Mouse (Mus musculus) embryonic stem cell, embryonic (primary cell): Measurements from ENCODE around the gene Ift52.

Experiments
- CTCF ChIA-PET, 4 experiments: fragments of 300-600 bp in 2 of 4; fragments of 350-600 bp in 2 of 4; sonication (Branson Sonifier 250); formaldehyde crosslinking; loops; one replicate each; lab custom pipeline; 2022; ENCODE audit warnings: inconsistent platforms in 2 of 4; lab: Charles Lee
- POLR2A ChIA-PET, 4 experiments: fragments of 300-600 bp in 2 of 4; fragments of 350-600 bp in 2 of 4; sonication (Branson Sonifier 250); formaldehyde crosslinking; loops; one replicate each; lab custom pipeline; 2022; ENCODE audit warnings: antibody characterized with exemption in 4 of 4, inconsistent platforms in 1 of 4; lab: Charles Lee

The Ift52 gene

GRCm38 (mm10) chr2:162993881-162994616 lies 23.1 kb upstream of the Ift52 start:
- POLR2A ChIA-PET, result interaction anchor here in 1 of 4 experiments (0.7 to 1.2 kb wide), 3 partner anchors 38 to 400 kb away, joined by 3 to 4 read pairs (median 3); no protein-coding TSS in a partner anchor
- CTCF ChIA-PET, result interaction anchor here in 2 of 4 experiments (0.6 to 1.2 kb wide), 2 partner anchors 11 to 26 kb away, joined by 3 to 4 read pairs; no protein-coding TSS in a partner anchor

DNA sequence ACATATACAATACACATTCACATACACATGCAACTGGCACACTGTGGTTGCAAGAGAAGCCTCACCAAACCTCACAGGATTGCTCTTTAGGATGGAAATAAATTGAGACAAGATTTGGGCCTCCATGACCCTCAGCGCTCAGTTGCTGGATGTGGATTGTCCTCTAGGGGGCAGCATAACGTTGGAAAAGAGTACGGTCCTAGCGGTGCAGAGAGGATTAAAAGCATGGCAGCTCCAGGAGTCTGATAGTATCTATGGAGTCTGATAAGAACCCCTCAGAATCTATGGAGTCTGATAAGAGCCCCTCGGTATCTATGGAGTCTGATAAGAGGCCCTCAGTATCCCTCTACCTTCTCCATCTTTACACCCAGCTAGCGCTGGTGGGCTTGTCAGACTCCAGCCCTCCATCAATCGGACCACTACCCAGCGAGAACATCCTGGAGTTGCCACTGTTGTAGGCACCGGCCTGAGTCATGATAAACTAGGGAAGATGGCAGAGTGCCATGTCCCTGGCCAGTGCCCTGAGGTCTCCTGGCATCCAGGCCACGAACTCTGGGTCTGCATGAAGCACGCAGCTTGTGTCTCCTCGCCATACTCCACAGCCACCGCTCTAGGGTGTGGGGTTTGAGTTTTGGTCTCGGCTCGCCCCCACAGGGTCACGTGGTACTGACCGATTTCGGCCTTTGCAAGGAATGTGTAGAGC lies 18.5 kb upstream of the Ift52 start:
- ChIA-PET POLR2A (interaction anchor here (0.6 to 3.3 kb wide), 49 partner anchors 8 to 103 kb away, joined by 3 to 19 read pairs (median 4); partner anchors contain the start of genes Ift52 (in 2 of the 4), Srsf6 (in 2 of the 4), Gtsf1l (in 1 of the 4) and Mybl2 (in 1 of the 4)), CTCF (interaction anchor here (0.5 to 3.6 kb wide), 43 partner anchors 10 to 743 kb away, joined by 3 to 31 read pairs (median 3); partner anchors contain the start of gene L3mbtl1 (in 1 of the 4))

GRCm38 (mm10) chr2:162999744-163000143 lies 17.4 kb upstream of the Ift52 start:
- ChIA-PET CTCF (interaction anchor here (0.6 to 3.6 kb wide), 27 partner anchors 13 to 402 kb away, joined by 3 to 31 read pairs (median 3); no protein-coding TSS in a partner anchor), POLR2A (interaction anchor here (0.6 to 3.3 kb wide), 35 partner anchors 7 to 92 kb away, joined by 3 to 19 read pairs (median 5); partner anchors contain the start of genes Ift52 (in 2 of the 4), Srsf6 (in 2 of the 4) and Gtsf1l (in 1 of the 4))

- CTCF ChIA-PET, result no interaction called here
- POLR2A ChIA-PET, result interaction anchor here in 2 of 4 experiments (0.7 to 1.2 kb wide), 2 partner anchors 30 to 69 kb away, joined by 3 to 7 read pairs; no protein-coding TSS in a partner anchor
Measured at GRCm38 (mm10) chr2:163001071-163001470, 16.1 kb upstream of the Ift52 start.

GRCm38 (mm10) chr2:163007299-163007698 lies 9.9 kb upstream of the Ift52 start:
- CTCF ChIA-PET, result interaction anchor here in 1 of 4 experiments (0.6 kb wide), 1 partner anchor 26 kb away, joined by 3 read pairs; no protein-coding TSS in a partner anchor
- POLR2A ChIA-PET, result interaction anchor here in 1 of 4 experiments (0.8 to 1.7 kb wide), 3 partner anchors 8 to 22 kb away, joined by 4 read pairs; no protein-coding TSS in a partner anchor

GRCm38 (mm10) chr2:163031289-163031688 lies 14.1 kb downstream of the Ift52 start:
- ChIA-PET POLR2A (interaction anchor here (0.5 to 27.4 kb wide), 75 partner anchors 9 to 479 kb away, joined by 3 to 1338 read pairs (median 5); partner anchors contain the start of genes Mybl2 (in 4 of the 4), Ift52 (in 3 of the 4), Gtsf1l (in 2 of the 4) and L3mbtl1 (in 2 of the 4)), CTCF (interaction anchor here in 3 of 4 experiments (0.6 to 2.4 kb wide), 9 partner anchors 13 to 1875 kb away, joined by 3 to 18 read pairs (median 4); no protein-coding TSS in a partner anchor)

DNA sequence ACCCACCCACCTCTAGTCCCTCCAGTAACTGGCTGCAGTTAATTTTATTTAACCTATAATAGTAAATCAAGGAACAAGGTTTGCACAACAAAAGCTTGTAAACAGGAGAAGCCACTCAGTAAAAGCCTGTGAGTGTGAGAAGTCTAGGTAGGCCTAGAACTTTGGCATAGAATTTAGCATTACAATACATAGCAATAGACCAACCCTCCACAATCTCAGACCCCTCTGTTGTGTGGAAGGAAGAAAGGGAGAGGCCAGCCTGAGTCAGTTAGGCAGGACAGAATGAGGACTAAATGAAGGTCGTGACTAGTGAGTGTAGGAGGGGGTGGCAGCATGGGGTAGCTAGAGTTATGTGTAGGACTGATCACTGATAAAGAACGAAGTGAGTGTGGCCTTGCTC lies 14.6 kb downstream of the Ift52 start:
- POLR2A ChIA-PET, result interaction anchor here (0.5 to 27.4 kb wide), 70 partner anchors 8 to 479 kb away, joined by 3 to 1338 read pairs (median 5); partner anchors contain the start of genes Mybl2 (in 4 of the 4), Ift52 (in 3 of the 4), Gtsf1l (in 2 of the 4) and L3mbtl1 (in 2 of the 4)
- CTCF ChIA-PET, result interaction anchor here in 2 of 4 experiments (0.6 to 2.4 kb wide), 7 partner anchors 14 to 64 kb away, joined by 3 to 18 read pairs (median 3); no protein-coding TSS in a partner anchor

GRCm38 (mm10) chr2:163032622-163033021 lies 15.5 kb downstream of the Ift52 start:
- POLR2A ChIA-PET, result interaction anchor here (0.6 to 27.4 kb wide), 23 partner anchors 9 to 386 kb away, joined by 3 to 1338 read pairs (median 10); partner anchors contain the start of genes Ift52 (in 3 of the 4), Mybl2 (in 3 of the 4) and Srsf6 (in 1 of the 4)
- CTCF ChIA-PET, result interaction anchor here in 2 of 4 experiments (0.9 to 2.4 kb wide), 2 partner anchors 15 kb away, joined by 3 to 18 read pairs; no protein-coding TSS in a partner anchor

- ChIA-PET POLR2A (interaction anchor here in 3 of 4 experiments (0.8 to 44.5 kb wide), 12 partner anchors 8 to 604 kb away, joined by 3 to 2437 read pairs (median 10); partner anchors contain the start of genes Gtsf1l (in 2 of the 3), Mybl2 (in 2 of the 3), Ift52 (in 1 of the 3) and L3mbtl1 (in 1 of the 3)), CTCF (interaction anchor here in 3 of 4 experiments (0.6 to 2.1 kb wide), 5 partner anchors 8 to 62 kb away, joined by 3 to 9 read pairs (median 4); no protein-coding TSS in a partner anchor)
Measured at GRCm38 (mm10) chr2:163039940-163040339, 22.8 kb downstream of the Ift52 start.

DNA sequence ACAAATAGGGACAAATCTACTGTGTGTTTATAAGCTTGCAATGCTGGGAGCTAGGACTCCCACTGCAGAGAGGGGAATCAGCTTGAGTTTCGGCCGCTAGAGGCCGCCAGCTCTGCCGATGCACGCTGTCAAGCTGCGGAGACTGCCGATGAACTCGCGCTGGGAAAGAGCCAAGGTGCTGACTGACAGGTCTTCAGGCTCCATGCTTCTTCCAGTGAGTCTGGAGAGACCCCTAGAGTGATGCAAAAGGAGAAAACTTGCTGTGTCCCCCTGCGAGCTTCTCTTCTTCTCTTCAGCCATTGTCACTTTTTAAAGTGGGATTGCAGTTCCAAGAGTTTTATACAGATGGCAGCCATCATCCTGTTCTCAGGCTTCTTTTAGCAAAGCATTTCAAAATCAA lies 31.0 kb downstream of the Ift52 start:
- POLR2A ChIA-PET, result interaction anchor here (0.6 to 44.5 kb wide), 22 partner anchors 7 to 371 kb away, joined by 3 to 2437 read pairs (median 5); partner anchors contain the start of genes Gtsf1l (in 2 of the 4), Ift52 (in 1 of the 4), Mybl2 (in 1 of the 4) and Srsf6 (in 1 of the 4)
- CTCF ChIA-PET, result interaction anchor here (0.8 to 2.8 kb wide), 25 partner anchors 9 to 53 kb away, joined by 3 to 18 read pairs (median 4); partner anchors contain the start of gene Ift52 (in 1 of the 4)

GRCm38 (mm10) chr2:163049116-163049515 lies 32.0 kb downstream of the Ift52 start:
- ChIA-PET POLR2A (interaction anchor here in 3 of 4 experiments (1.5 to 44.5 kb wide), 8 partner anchors 8 to 117 kb away, joined by 5 to 2437 read pairs (median 794); partner anchors contain the start of genes Gtsf1l (in 2 of the 3), Ift52 (in 1 of the 3) and Mybl2 (in 1 of the 3)), CTCF (interaction anchor here in 2 of 4 experiments (1.3 to 2.1 kb wide), 5 partner anchors 12 to 52 kb away, joined by 3 to 18 read pairs (median 9); no protein-coding TSS in a partner anchor)

DNA sequence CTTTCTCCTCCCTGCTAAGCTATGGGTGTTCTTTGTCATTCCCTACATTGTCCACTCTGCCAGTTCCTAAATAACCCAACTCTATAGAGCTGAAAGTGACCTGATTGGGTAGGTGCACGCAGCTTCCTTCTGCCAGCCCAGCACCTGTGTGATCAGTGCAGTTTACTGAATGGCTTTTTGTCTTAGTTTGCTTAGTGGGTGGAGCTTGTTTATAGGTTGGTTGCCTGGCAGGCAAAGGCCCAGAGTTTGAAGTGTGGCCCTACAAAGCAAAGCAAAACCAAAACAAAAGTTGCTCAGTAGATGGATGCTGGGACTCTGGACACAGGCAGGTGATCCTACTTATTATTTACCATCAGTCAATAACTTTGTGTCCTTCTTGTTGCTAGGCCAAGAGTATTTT lies 34.5 kb downstream of the Ift52 start:
- ChIA-PET CTCF (interaction anchor here (0.5 to 2.2 kb wide), 20 partner anchors 9 to 424 kb away, joined by 3 to 7 read pairs (median 4); no protein-coding TSS in a partner anchor), POLR2A (interaction anchor here (0.6 to 44.5 kb wide), 76 partner anchors 6 to 1943 kb away, joined by 3 to 2437 read pairs (median 5); partner anchors contain the start of genes Ift52 (in 3 of the 4), Gtsf1l (in 2 of the 4), Chd6 (in 1 of the 4) and L3mbtl1 (in 1 of the 4))

- CTCF ChIA-PET, result interaction anchor here in 3 of 4 experiments (0.8 to 2.2 kb wide), 13 partner anchors 9 to 84 kb away, joined by 3 to 7 read pairs (median 4); no protein-coding TSS in a partner anchor
- POLR2A ChIA-PET, result interaction anchor here (0.6 to 44.5 kb wide), 70 partner anchors 6 to 1772 kb away, joined by 3 to 2437 read pairs (median 6); partner anchors contain the start of genes Ift52 (in 3 of the 4), Gtsf1l (in 2 of the 4), L3mbtl1 (in 1 of the 4) and Mybl2 (in 1 of the 4)
Measured at GRCm38 (mm10) chr2:163052101-163052500, 34.9 kb downstream of the Ift52 start.

GRCm38 (mm10) chr2:163052826-163053225 lies 35.7 kb downstream of the Ift52 start:
- ChIA-PET CTCF (interaction anchor here in 1 of 4 experiments (1.2 to 2.2 kb wide), 2 partner anchors 9 to 13 kb away, joined by 3 to 4 read pairs; no protein-coding TSS in a partner anchor), POLR2A (interaction anchor here (0.8 to 44.5 kb wide), 38 partner anchors 5 to 367 kb away, joined by 3 to 2437 read pairs (median 12); partner anchors contain the start of genes Ift52 (in 3 of the 4), Gtsf1l (in 2 of the 4), Mybl2 (in 1 of the 4) and Srsf6 (in 1 of the 4))

GRCm38 (mm10) chr2:163054335-163054840 lies 37.2 kb downstream of the Ift52 start, which contains the start of gene Mybl2:
Gene Mybl2 (plus strand): TSS chr2:163054687.
- POLR2A ChIA-PET, result interaction anchor here (0.9 to 44.5 kb wide), 24 partner anchors 3 to 124 kb away, joined by 3 to 2437 read pairs (median 3); partner anchors contain the start of genes Gtsf1l (in 2 of the 4), Ift52 (in 1 of the 4), Mybl2 (in 1 of the 4) and Srsf6 (in 1 of the 4)
- CTCF ChIA-PET, result interaction anchor here in 1 of 4 experiments (0.9 kb wide), 1 partner anchor 8 kb away, joined by 3 read pairs; no protein-coding TSS in a partner anchor
